ENCODE assay signal across 8 mouse cellular contexts in the genomic region with DNA sequence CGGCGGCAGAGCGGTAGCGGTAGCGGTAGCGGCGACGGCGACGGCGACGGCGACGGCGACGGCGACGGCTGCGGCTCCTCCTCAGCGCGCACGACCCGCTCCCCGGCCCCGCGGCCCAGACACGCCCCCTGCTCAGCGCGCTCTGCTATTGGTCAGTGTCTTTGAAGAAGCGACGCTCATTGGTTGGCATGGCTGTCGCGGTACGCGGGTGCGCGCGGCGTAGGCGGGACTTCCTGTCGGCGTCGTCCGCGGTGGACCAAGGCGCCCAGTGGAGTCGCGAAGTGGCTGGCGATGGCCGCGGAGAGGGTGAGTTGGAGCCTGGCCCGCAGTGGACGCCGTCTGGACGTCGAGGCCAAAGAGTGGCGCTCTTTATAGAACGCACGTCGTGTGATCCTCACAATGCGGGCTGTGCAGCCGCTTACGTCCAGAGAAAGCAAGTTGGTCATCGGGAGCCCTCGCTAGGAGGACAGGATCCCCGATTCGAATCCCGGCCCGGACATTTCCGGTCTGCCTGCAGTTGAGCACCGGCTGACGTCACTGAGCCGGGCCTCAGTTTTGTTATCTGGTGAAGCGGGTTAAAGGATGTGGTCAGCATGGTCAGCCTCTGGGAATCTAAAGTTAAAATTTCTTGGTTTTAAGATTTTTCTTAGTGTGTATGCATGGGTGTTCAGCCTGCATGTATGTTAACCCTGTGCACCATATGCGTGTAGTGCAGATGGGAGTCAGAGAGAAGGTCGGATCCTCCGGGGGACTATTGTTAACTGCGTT. TPM values are rescaled to one million over a fixed set of nuclear protein-coding genes. Genes with fewer than 3 reads are reported as not detected.
A peak's percentile ranks its signal among the peaks of the same experiment; 100 is the strongest.
DNase-seq lines count a peak whose midpoint lies in the region; ATAC-seq and TF ChIP-seq lines count a peak whose summit lies in the region.

Gene Ccl25 (plus strand): TSS at position 228 of the 768 bp plus-strand sequence.
Gene Elavl1 (minus strand): TSS at position 431 of the 768 bp plus-strand sequence.

- H3K27me3 ChIP-seq in heart, embryonic 12.5 days (replicated peaks): no peaks in the 10 kb centered on the region
- H3K27me3 ChIP-seq in kidney, postnatal 0 days (ENCODE audit: insufficient read depth, low read length): no peaks in the 10 kb centered on the region
- no peaks in the 10 kb centered on the region for H3K27me3 ChIP-seq in liver, embryonic 11.5 days (replicated peaks; ENCODE audit: control insufficient read depth, insufficient read depth, low read length)
- no peaks in the 10 kb centered on the region for H3K27me3 ChIP-seq in stomach, embryonic 14.5 days (ENCODE audit: control insufficient read depth, insufficient read depth, low read length)

- peak within 1 kb of the TSS; percentile 87 for H3K27ac ChIP-seq in heart, embryonic 12.5 days (ENCODE audit: poor library complexity, severe bottlenecking)
- peak within 1 kb of the TSS; percentile 89 for H3K27ac ChIP-seq in kidney, postnatal 0 days
- H3K27ac ChIP-seq in liver, embryonic 11.5 days (ENCODE audit: low read depth, low read length): peak within 1 kb of the TSS; percentile 74
- peak within 1 kb of the TSS; percentile 74 for H3K27ac ChIP-seq in stomach, embryonic 14.5 days (ENCODE audit: low read length)

- H3K9me3 ChIP-seq in heart, embryonic 12.5 days (replicated peaks): no peaks in the 10 kb centered on the region
- no peaks in the 10 kb centered on the region for H3K9me3 ChIP-seq in kidney, postnatal 0 days (replicated peaks; ENCODE audit: low read length)
- no peaks in the 10 kb centered on the region for H3K9me3 ChIP-seq in liver, embryonic 11.5 days (ENCODE audit: control insufficient read depth, low read length)
- H3K9me3 ChIP-seq in stomach, embryonic 14.5 days (ENCODE audit: control insufficient read depth, low read depth, low read length): no peaks in the 10 kb centered on the region

- peaks cover 48% of the 10 kb centered on the region for H3K36me3 ChIP-seq in heart, embryonic 12.5 days
- peaks cover 21% of the 10 kb centered on the region; the same call in 1 of the 2 replicates for H3K36me3 ChIP-seq in kidney, postnatal 0 days (ENCODE audit: insufficient read depth, low read length)
- peaks cover 23% of the 10 kb centered on the region for H3K36me3 ChIP-seq in liver, embryonic 11.5 days (ENCODE audit: control insufficient read depth, insufficient read depth, low read length)
- H3K36me3 ChIP-seq in stomach, embryonic 14.5 days (ENCODE audit: control insufficient read depth, insufficient read depth, low read length): peaks cover 37% of the 10 kb centered on the region

- peak within 1 kb of the TSS; percentile 97 for H3K9ac ChIP-seq in heart, embryonic 12.5 days
- H3K9ac ChIP-seq in kidney, postnatal 0 days (ENCODE audit: low read depth, low read length): peak within 1 kb of the TSS; percentile 100
- H3K9ac ChIP-seq in liver, embryonic 11.5 days (ENCODE audit: low read depth, low read length): peak within 1 kb of the TSS; percentile 97
- H3K9ac ChIP-seq in stomach, embryonic 14.5 days (replicated peaks; ENCODE audit: low read depth, low read length): peak within 1 kb of the TSS; percentile 99

- H3K4me3 ChIP-seq in heart, embryonic 12.5 days: peak within 1 kb of the TSS; percentile 84
- peak within 1 kb of the TSS; percentile 98 for H3K4me3 ChIP-seq in kidney, postnatal 0 days (replicated peaks; ENCODE audit: low read depth, low read length)
- H3K4me3 ChIP-seq in liver, embryonic 11.5 days (ENCODE audit: low read depth, low read length): peak within 1 kb of the TSS; percentile 91
- peak within 1 kb of the TSS; percentile 99 for H3K4me3 ChIP-seq in stomach, embryonic 14.5 days (ENCODE audit: low read depth, low read length)

- peaks cover 41% of the 10 kb centered on the region for H3K4me1 ChIP-seq in heart, embryonic 12.5 days (replicated peaks)
- peaks cover 13% of the 10 kb centered on the region for H3K4me1 ChIP-seq in kidney, postnatal 0 days (replicated peaks; ENCODE audit: insufficient read depth, low read length)
- peaks cover 24% of the 10 kb centered on the region for H3K4me1 ChIP-seq in liver, embryonic 11.5 days (replicated peaks; ENCODE audit: control insufficient read depth, insufficient read depth, low read length)
- H3K4me1 ChIP-seq in stomach, embryonic 14.5 days (ENCODE audit: control insufficient read depth, insufficient read depth, low read length): peaks cover 13% of the 10 kb centered on the region

- peak; percentile 97 for DNase-seq in CD4-positive helper T cell, adult 2 months (ENCODE audit: low read depth, low spot score)
- peak; percentile 91 for DNase-seq in brain, embryonic 18.5 days (ENCODE audit: low read depth, low spot score)
- peak; percentile 97 for DNase-seq in kidney, postnatal 0 days (ENCODE audit: low spot score)
- DNase-seq in liver, embryonic 11.5 days (ENCODE audit: low spot score): peak; percentile 98
- peak; percentile 98 for DNase-seq in naive thymus-derived CD4-positive, alpha-beta T cell, adult 2 months (ENCODE audit: low read depth)

- WGBS in heart, embryonic 12.5 days: under 1% methylated on average over 69 of the region's 78 CpGs
- WGBS in kidney, postnatal 0 days: under 1% methylated on average over 78 of the region's 78 CpGs
- WGBS in liver, embryonic 11.5 days: under 1% methylated on average over 76 of the region's 78 CpGs
- under 1% methylated on average over 71 of the region's 78 CpGs for WGBS in stomach, embryonic 14.5 days

- peak within 1 kb of the TSS; percentile 91 for H3K4me2 ChIP-seq in heart, embryonic 12.5 days
- H3K4me2 ChIP-seq in kidney, postnatal 0 days (ENCODE audit: low read length): peak within 1 kb of the TSS; percentile 79
- peak within 1 kb of the TSS; percentile 89 for H3K4me2 ChIP-seq in liver, embryonic 11.5 days
- H3K4me2 ChIP-seq in stomach, embryonic 14.5 days (replicated peaks; ENCODE audit: low read depth, low read length): peak within 1 kb of the TSS; percentile 96

- peak; percentile 92 for ATAC-seq in erythroid progenitor cell, adult 5-6 weeks (replicated peaks; ENCODE audit: low FRiP score, poor library complexity, severe bottlenecking)
- ATAC-seq in heart, embryonic 12.5 days (ENCODE audit: insufficient number of reproducible peaks, low FRiP score): peak; percentile 99
- peak; percentile 99 for ATAC-seq in kidney, postnatal 0 days (replicated peaks; ENCODE audit: low FRiP score, low read depth)
- peak; percentile 95 for ATAC-seq in liver, embryonic 11.5 days (replicated peaks; ENCODE audit: low FRiP score)
- ATAC-seq in stomach, embryonic 14.5 days (ENCODE audit: insufficient number of reproducible peaks, insufficient read depth, low FRiP score, low read depth): peak; percentile 98

- TF ChIP-seq CTCF in kidney, postnatal 0 days (IDR thresholded peaks at IDR 0.05; ENCODE audit: low read depth): no peak

RNA-seq across cellular contexts. Expression of gene Ccl25, which starts in this region (rescaled TPM):
- total RNA-seq in erythroid progenitor cell, adult 5-6 weeks (2015; ENCODE audit: low replicate concordance): 12.6 and 23.4 TPM in 2 replicates
- total RNA-seq in erythroid progenitor cell, adult 5-6 weeks (2017; ENCODE audit: low replicate concordance): 7.1 and 17.3 TPM in 2 replicates
- 12.2 and 14.0 TPM in 2 replicates for polyA plus RNA-seq in heart, embryonic 12.5 days (2016; fragmentation: Nextera tagmentation; extraction: Ambion mirVana)
- 10.0 and 10.4 TPM in 2 replicates for polyA plus RNA-seq in kidney, postnatal 0 days (2015; fragmentation: Nextera tagmentation; extraction: Ambion mirVana)
- polyA plus RNA-seq in liver, embryonic 11.5 days (2014; fragmentation: Nextera tagmentation; extraction: Ambion mirVana): 15.2 and 19.3 TPM in 2 replicates
- 17.0 and 17.2 TPM in 2 replicates for polyA plus RNA-seq in stomach, embryonic 14.5 days (2014; fragmentation: Nextera tagmentation; extraction: Ambion mirVana)

RNA-seq across cellular contexts. Expression of gene Elavl1, which starts in this region (rescaled TPM):
- total RNA-seq in erythroid progenitor cell, adult 5-6 weeks (2015; ENCODE audit: low replicate concordance): 51.2 and 69.2 TPM in 2 replicates
- total RNA-seq in erythroid progenitor cell, adult 5-6 weeks (2017; ENCODE audit: low replicate concordance): 45.0 and 55.6 TPM in 2 replicates
- polyA plus RNA-seq in heart, embryonic 12.5 days (2016; fragmentation: Nextera tagmentation; extraction: Ambion mirVana): 211 and 217 TPM in 2 replicates
- 162 and 180 TPM in 2 replicates for polyA plus RNA-seq in kidney, postnatal 0 days (2015; fragmentation: Nextera tagmentation; extraction: Ambion mirVana)
- 266 and 299 TPM in 2 replicates for polyA plus RNA-seq in liver, embryonic 11.5 days (2014; fragmentation: Nextera tagmentation; extraction: Ambion mirVana)
- 224 and 239 TPM in 2 replicates for polyA plus RNA-seq in stomach, embryonic 14.5 days (2014; fragmentation: Nextera tagmentation; extraction: Ambion mirVana)

Comparison
In these comparisons a context has a peak if more than half of its experiments do, and no peak if none do; other contexts are left out.
1. Peak in every context shown above with its lines: DNase-seq, ATAC-seq, H3K4me3 ChIP-seq and H3K27ac ChIP-seq.